In genomic region chr13:107100852-107101325, GRCm38 (mm10) we compare ENCODE assay signal across 8 mouse cellular contexts.
DNase-seq lines count a peak whose midpoint lies in the region; ATAC-seq and TF ChIP-seq lines count a peak whose summit lies in the region.

No protein-coding gene starts in this region.

- peak; percentile 53 for DNase-seq in CH12.LX (ENCODE audit: extremely low read depth)
- DNase-seq in right cerebral cortex, postnatal 25 days: no peak
- DNase-seq in layer of hippocampus, postnatal 25 days (ENCODE audit: extremely low spot score in 1 of 2, low spot score in 1 of 2): no peak

- TF ChIP-seq EP300 in CH12.LX (IDR thresholded peaks at IDR 0.05; ENCODE audit: low read length): no peak

- H3K27ac ChIP-seq in CH12.LX (ENCODE audit: insufficient read depth, low read depth): no peak overlapping the region
- H3K27ac ChIP-seq in intestine, embryonic 15.5 days: no peak overlapping the region
- no peak overlapping the region for H3K27ac ChIP-seq in forebrain, embryonic 16.5 days (ENCODE audit: low read length)
- no peak overlapping the region for H3K27ac ChIP-seq in kidney, embryonic 16.5 days (ENCODE audit: low read length)

- peaks cover 3 to 14% of the 10 kb centered on the region in 2 experiments; a peak in 3 of 4 replicates for H3K4me1 ChIP-seq in CH12.LX (ENCODE audit: control insufficient read depth in 1 of 2, insufficient read depth in 2 of 2)
- no peaks in the 10 kb centered on the region for H3K4me1 ChIP-seq in intestine, embryonic 15.5 days (replicated peaks)
- H3K4me1 ChIP-seq in forebrain, embryonic 16.5 days (replicated peaks; ENCODE audit: control insufficient read depth, insufficient read depth, low read length): 0 out of 2 replicates have a peak, but pooled peaks cover 4% of the 10 kb centered on the region
- no peaks in the 10 kb centered on the region for H3K4me1 ChIP-seq in kidney, embryonic 16.5 days (ENCODE audit: insufficient read depth, low read length)

- H3K79me2 ChIP-seq in CH12.LX (replicated peaks; ENCODE audit: control insufficient read depth, extremely low read depth, insufficient read depth, poor library complexity, severe bottlenecking): no peaks in the 10 kb centered on the region
- no peaks in the 10 kb centered on the region for H3K79me2 ChIP-seq in myocyte (ENCODE audit: control insufficient read depth, insufficient read depth)

- peak overlapping the region; percentile 73 for H3K9ac ChIP-seq in CH12.LX (ENCODE audit: insufficient read depth, low read depth)
- H3K9ac ChIP-seq in intestine, embryonic 15.5 days: no peak overlapping the region
- H3K9ac ChIP-seq in forebrain, embryonic 16.5 days (replicated peaks; ENCODE audit: low read depth, low read length): no peak overlapping the region
- no peak overlapping the region for H3K9ac ChIP-seq in kidney, embryonic 16.5 days (replicated peaks; ENCODE audit: low read length)

- dilution Hi-C loops in CH12.LX (cut with MboI; ENCODE audit: extremely low pct_ligation_motif_present, extremely low pct_unique_long_range_greater_than_20kb, low sequenced_read_pairs): no loop called here

- peak; percentile 73 for ATAC-seq in common myeloid progenitor, adult 5-6 weeks (replicated peaks; ENCODE audit: low read depth, poor library complexity, severe bottlenecking)
- ATAC-seq in intestine, embryonic 15.5 days: peak; percentile 87; the same call in 1 of the 2 replicates
- ATAC-seq in forebrain, embryonic 16.5 days: no peak
- ATAC-seq in kidney, embryonic 16.5 days (ENCODE audit: low FRiP score, low TSS enrichment): no peak

- H3K27me3 ChIP-seq in CH12.LX (replicated peaks) (peaks cover 3% of the 10 kb centered on the region), myocyte (ENCODE audit: control insufficient read depth, insufficient read depth, insufficient read length) (no peaks in the 10 kb centered on the region)
- H3K27me3 ChIP-seq in intestine, embryonic 15.5 days (replicated peaks): no peaks in the 10 kb centered on the region
- H3K27me3 ChIP-seq in forebrain, embryonic 16.5 days (replicated peaks; ENCODE audit: control insufficient read depth, insufficient read depth, low read length): no peaks in the 10 kb centered on the region
- H3K27me3 ChIP-seq in kidney, embryonic 16.5 days (ENCODE audit: insufficient read depth, low read length): no peaks in the 10 kb centered on the region

- no peak for TF ChIP-seq CTCF in CH12.LX (conservative IDR thresholded peaks at IDR 0.05 in 1 of 2, IDR thresholded peaks at IDR 0.05 in 1 of 2; ENCODE audit: low read depth in 2 of 2, low read length in 2 of 2)

- in situ Hi-C loops in CH12.LX (cut with MboI; ENCODE audit: low pct_ligation_motif_present, low pct_unique_long_range_greater_than_20kb, low sequenced_read_pairs): loop anchor here (10.0 to 25.0 kb wide), 2 partner anchors 376 to 1036 kb away; no protein-coding TSS in a partner anchor

- WGBS in intestine, embryonic 15.5 days: 62% methylated on average over 6 of the region's 6 CpGs
- WGBS in forebrain, embryonic 16.5 days: 72% methylated on average over 6 of the region's 6 CpGs
- WGBS in kidney, embryonic 16.5 days: 65% methylated on average over 6 of the region's 6 CpGs

- H3K4me2 ChIP-seq in CH12.LX (ENCODE audit: insufficient read depth, low read depth, poor library complexity, severe bottlenecking) (peak overlapping the region; percentile 96; the same call in 1 of the 2 replicates), myocyte (ENCODE audit: low read depth) (peak overlapping the region; percentile 56)
- no peak overlapping the region for H3K4me2 ChIP-seq in intestine, embryonic 15.5 days (replicated peaks)
- no peak overlapping the region for H3K4me2 ChIP-seq in forebrain, embryonic 16.5 days (ENCODE audit: low read length)
- no peak overlapping the region for H3K4me2 ChIP-seq in kidney, embryonic 16.5 days (replicated peaks; ENCODE audit: low read depth, low read length)

- TF ChIP-seq RAD21 in CH12.LX (IDR thresholded peaks at IDR 0.05; ENCODE audit: low read depth, low read length): no peak

- TF ChIP-seq POLR2A in CH12.LX (IDR thresholded peaks at IDR 0.05; ENCODE audit: low read depth, low read length): no peak
- no peak for TF ChIP-seq POLR2A in myocyte (IDR thresholded peaks at IDR 0.05; ENCODE audit: insufficient read length, low read depth)

- H3K36me3 ChIP-seq in CH12.LX (replicated peaks in 1 of 2; ENCODE audit: control insufficient read depth in 1 of 2, insufficient read depth in 1 of 2, low read length in 1 of 2): no peaks in the 10 kb centered on the region
- no peaks in the 10 kb centered on the region for H3K36me3 ChIP-seq in intestine, embryonic 15.5 days
- H3K36me3 ChIP-seq in myocyte (ENCODE audit: control insufficient read depth, insufficient read depth): no peaks in the 10 kb centered on the region
- H3K36me3 ChIP-seq in forebrain, embryonic 16.5 days (ENCODE audit: control insufficient read depth, insufficient read depth): no peaks in the 10 kb centered on the region
- no peaks in the 10 kb centered on the region for H3K36me3 ChIP-seq in kidney, embryonic 16.5 days (ENCODE audit: insufficient read depth, low read length)

- H3K9me3 ChIP-seq in CH12.LX (replicated peaks; ENCODE audit: low read length): peaks cover 3% of the 10 kb centered on the region
- H3K9me3 ChIP-seq in intestine, embryonic 15.5 days: no peaks in the 10 kb centered on the region
- H3K9me3 ChIP-seq in forebrain, embryonic 16.5 days (ENCODE audit: control insufficient read depth, low read length): no peaks in the 10 kb centered on the region
- H3K9me3 ChIP-seq in kidney, embryonic 16.5 days (ENCODE audit: low read length): no peaks in the 10 kb centered on the region

- H3ac ChIP-seq in myocyte (ENCODE audit: control insufficient read depth, insufficient read length): no peak overlapping the region

- H3K4me3 ChIP-seq in CH12.LX (replicated peaks in 1 of 3; ENCODE audit: low read depth in 2 of 3, low read length in 2 of 3, poor library complexity in 1 of 3): peak overlapping the region in 2 of 3 experiments; percentile 41 to 51
- H3K4me3 ChIP-seq in intestine, embryonic 15.5 days (replicated peaks): no peak overlapping the region
- H3K4me3 ChIP-seq in myocyte: no peak overlapping the region
- no peak overlapping the region for H3K4me3 ChIP-seq in forebrain, embryonic 16.5 days (replicated peaks; ENCODE audit: low read length)
- H3K4me3 ChIP-seq in kidney, embryonic 16.5 days (ENCODE audit: low read length): no peak overlapping the region

TF ChIP-seq in CH12.LX, 34 proteins besides CTCF, POLR2A, EP300 and RAD21 (continues in another document):
- TF ChIP-seq MAZ (IDR thresholded peaks at IDR 0.05; ENCODE audit: low read depth, low read length) (no peak), JUND (conservative IDR thresholded peaks at IDR 0.05; ENCODE audit: low read depth, low read length) (no peak), GABPA (IDR thresholded peaks at IDR 0.05; ENCODE audit: insufficient replicate concordance, low read depth, low read length) (no peak), MXI1 (IDR thresholded peaks at IDR 0.05; ENCODE audit: low read depth, low read length) (no peak; the same call in 1 of the 2 replicates), CHD2 (IDR thresholded peaks at IDR 0.05; ENCODE audit: low read length) (no peak), ZNF384 (IDR thresholded peaks at IDR 0.05; ENCODE audit: low read depth, low read length) (no peak), MAFK (IDR thresholded peaks at IDR 0.05; ENCODE audit: insufficient replicate concordance, low read length) (no peak), HCFC1 (IDR thresholded peaks at IDR 0.05; ENCODE audit: low read depth, low read length) (peak; percentile 8; the same call in 1 of the 2 replicates), USF1 (IDR thresholded peaks at IDR 0.05; ENCODE audit: low read depth, low read length) (no peak), ETS1 (conservative IDR thresholded peaks at IDR 0.05; ENCODE audit: low read depth, low read length) (no peak; the same call in 1 of the 2 replicates), ELF1 (IDR thresholded peaks at IDR 0.05; ENCODE audit: low read depth, low read length) (peak; percentile 86), E2F4 (IDR thresholded peaks at IDR 0.05; ENCODE audit: insufficient replicate concordance, low read depth, low read length) (no peak), MYC (IDR thresholded peaks at IDR 0.05; ENCODE audit: low read depth, low read length) (no peak), PAX5 (IDR thresholded peaks at IDR 0.05; ENCODE audit: low read length) (no peak), NRF1 (IDR thresholded peaks at IDR 0.05; ENCODE audit: low read depth, low read length) (0 out of 2 replicates have a peak, but pooled peaks have one; percentile 21), BHLHE40 (IDR thresholded peaks at IDR 0.05; ENCODE audit: low read depth, low read length) (no peak), KAT2A (IDR thresholded peaks at IDR 0.05; ENCODE audit: insufficient replicate concordance, low read length) (no peak)

TF ChIP-seq in myocyte, 11 proteins besides CTCF, POLR2A, EP300 and RAD21:
- TF ChIP-seq MYOG (IDR thresholded peaks at IDR 0.05; ENCODE audit: control insufficient read depth in 1 of 3, insufficient read depth in 1 of 3, insufficient read length in 2 of 3, low read depth in 2 of 3) (no peak), POLR2AphosphoS2 (IDR thresholded peaks at IDR 0.05; ENCODE audit: insufficient read length, low read depth) (no peak), TCF3 (IDR thresholded peaks at IDR 0.05; ENCODE audit: insufficient read length, low read depth) (no peak), MYOD1 (IDR thresholded peaks at IDR 0.05; ENCODE audit: control insufficient read depth in 1 of 3, insufficient read length in 2 of 3, low read depth in 2 of 3) (no peak)

Comparison
In these comparisons a context has a peak if more than half of its experiments do, and no peak if none do; other contexts are left out.
1. H3K4me2 ChIP-seq: peak in CH12.LX (single experiment) and myocyte (single experiment); none in intestine, embryonic 15.5 days (single experiment), forebrain, embryonic 16.5 days (single experiment) and kidney, embryonic 16.5 days (single experiment).
2. H3K4me3 ChIP-seq: peak in CH12.LX (2 of 3); none in intestine, embryonic 15.5 days (single experiment), myocyte (single experiment), forebrain, embryonic 16.5 days (single experiment) and kidney, embryonic 16.5 days (single experiment).
3. ATAC-seq: peak in common myeloid progenitor, adult 5-6 weeks (single experiment) and intestine, embryonic 15.5 days (single experiment); none in forebrain, embryonic 16.5 days (single experiment) and kidney, embryonic 16.5 days (single experiment).